Mouse (Mus musculus): ENCODE measurements around the gene Slc44a1. TPM values are rescaled to one million over a fixed set of nuclear protein-coding genes. Genes with fewer than 3 reads are reported as not detected.

Slc44a1 gene
- polyA plus RNA-seq, 1 experiment from 2014 or later: 44.1 TPM

- ATAC-seq (replicated peaks; ENCODE audit: low FRiP score, low read depth): no peak
- Histone ChIP-seq H3K27ac (no peak overlapping the region), H3K4me1 (replicated peaks; ENCODE audit: insufficient read depth, low read length) (no peaks in the 10 kb centered on the region), H3K36me3 (ENCODE audit: insufficient read depth, low read length) (no peaks in the 10 kb centered on the region), H3K4me3 (replicated peaks; ENCODE audit: low read depth, low read length) (no peak overlapping the region), H3K9me3 (replicated peaks; ENCODE audit: low read length) (no peaks in the 10 kb centered on the region), H3K27me3 (ENCODE audit: insufficient read depth, low read length) (no peaks in the 10 kb centered on the region), H3K4me2 (ENCODE audit: low read length) (no peak overlapping the region), H3K9ac (ENCODE audit: low read depth, low read length) (no peak overlapping the region)
- TF ChIP-seq CTCF (IDR thresholded peaks at IDR 0.05; ENCODE audit: low read depth): no peak
- DNase-seq (ENCODE audit: low spot score): no peak
Measured at GRCm38 (mm10) chr4:53660711-53661110, 220.5 kb downstream of the Slc44a1 start.

Other genes with a start within 250 kb of the Slc44a1 start
- gene Fsd1l, start 191.1 kb downstream of the Slc44a1 start, polyA plus RNA-seq (2015; fragmentation: Nextera tagmentation; extraction: Ambion mirVana): 5.0 and 6.2 TPM in 2 replicates